Mouse (Mus musculus) midbrain, embryonic 13.5 days (tissue): Measurements from ENCODE around the gene Fam136a. TPM values are rescaled to one million over a fixed set of nuclear protein-coding genes. Genes with fewer than 3 reads are reported as not detected.
"Not testable (repeated sequence)": the region's sequence is repeated elsewhere in the genome, so short reads cannot be mapped to it uniquely, and the experiment has no call there.

Experiments used
- ATAC-seq: fragments of 200-750 bp; cut with Nextera tagmentation; 2 replicates; pipeline ENCODE4 v1.8.0; 2017; ENCODE audit warnings: mild to moderate bottlenecking, moderate TSS enrichment, moderate library complexity
- H3K27ac ChIP-seq: fragments of 300-500 bp; sonication (generic); 2 replicates; pipeline ENCODE4 v1.5.1; 2015; ENCODE audit warnings: inconsistent platforms, mild to moderate bottlenecking, moderate library complexity
- H3K27me3 ChIP-seq: fragments of 300-500 bp; sonication (generic); 2 replicates; pipeline ENCODE4 v1.6.1; 2015; ENCODE audit warnings: mild to moderate bottlenecking, inconsistent platforms
- H3K36me3 ChIP-seq: fragments of 300-500 bp; sonication (generic); 2 replicates; pipeline ENCODE4 v1.6.1; 2015; ENCODE audit warnings: mild to moderate bottlenecking, inconsistent platforms
- H3K4me1 ChIP-seq: fragments of 300-500 bp; sonication (generic); replicated peaks from 2 replicates; pipeline ENCODE4 v1.6.1; 2015; ENCODE audit warnings: inconsistent platforms
- H3K4me2 ChIP-seq: fragments of 300-500 bp; sonication (generic); replicated peaks from 2 replicates; pipeline ENCODE4 v1.6.1; 2015; ENCODE audit warnings: moderate library complexity, mild to moderate bottlenecking, inconsistent platforms
- H3K4me3 ChIP-seq: fragments of 300-500 bp; sonication (generic); replicated peaks from 2 replicates; pipeline ENCODE4 v1.5.1; 2015; ENCODE audit warnings: mild to moderate bottlenecking, inconsistent platforms
- H3K9ac ChIP-seq: fragments of 300-500 bp; sonication (generic); replicated peaks from 2 replicates; pipeline ENCODE4 v1.6.1; 2015; ENCODE audit warnings: mild to moderate bottlenecking, inconsistent platforms
- H3K9me3 ChIP-seq: fragments of 300-500 bp; sonication (generic); 2 replicates; pipeline ENCODE4 v1.6.1; 2016; ENCODE audit warnings: mild to moderate bottlenecking, inconsistent platforms
- WGBS: fragments of 180-500 bp; shearing (Covaris S2); methylation state at CpG from one replicate; pipeline ENCODE4 v1.1.7; 2015; 5-methylcytosine and 5-hydroxymethylcytosine counted together
- polyA plus RNA-seq: library from polyadenylated mRNA; unstranded; fragments of >200 nt; fragmentation: Nextera tagmentation; extraction: Ambion mirVana; gene quantifications from 2 replicates; pipeline ENCODE4 v1.2.1, GENCODE M21; 2015

The Fam136a gene
- polyA plus RNA-seq, 1 experiment from 2014 or later = 134 TPM

- Histone ChIP-seq H3K4me1 (peaks cover 39% of the 10 kb centered on the region), H3K4me3 (peak overlapping the region; percentile 83), H3K9me3 (no peaks in the 10 kb centered on the region), H3K9ac (peak overlapping the region; percentile 72), H3K27me3 (no peaks in the 10 kb centered on the region), H3K36me3 (peaks cover 18% of the 10 kb centered on the region; the same call in 1 of the 2 replicates), H3K4me2 (peak overlapping the region; percentile 63), H3K27ac (peak overlapping the region; percentile 94)
- ATAC-seq = no peak
- 57% methylated on average over 3 of the region's 3 CpGs for WGBS
Measured at GRCm38 (mm10) chr6:86370093-86370713, 4.8 kb downstream of the Fam136a start.

DNA sequence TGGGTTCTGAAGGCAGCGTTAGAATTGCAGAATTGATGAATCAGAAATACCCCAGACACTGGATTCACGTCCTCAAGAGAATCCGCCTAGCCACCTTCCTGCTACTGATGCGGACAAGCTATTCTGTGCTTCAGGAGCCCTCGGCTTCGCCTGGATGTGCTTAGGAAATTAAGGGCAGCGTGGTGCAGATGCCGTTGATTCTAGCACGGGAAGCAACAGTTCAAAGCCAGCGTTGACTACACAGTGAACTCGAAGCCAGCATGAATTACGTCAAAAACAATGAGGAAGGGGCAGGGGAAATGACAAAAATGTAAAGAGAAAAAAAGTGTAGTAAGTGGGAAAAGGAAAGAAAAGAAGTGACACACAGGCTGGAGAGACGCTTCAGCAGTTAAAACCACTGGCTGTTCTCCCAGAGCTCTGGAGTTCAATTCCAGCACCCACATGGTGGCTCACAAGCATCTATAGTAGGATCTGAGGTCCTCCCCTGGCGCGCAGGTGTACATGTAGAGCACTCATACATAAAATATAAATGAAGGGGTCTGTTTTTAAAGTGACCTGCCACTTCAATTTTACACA is 5.4 kb downstream of the Fam136a start, which contains the start of gene Snrpg:
Gene Snrpg (plus strand): TSS at position 541 of the 576 bp plus-strand sequence.
- H3K4me3 ChIP-seq = peak within 1 kb of the TSS; percentile 83
- 0 out of 2 replicates have a peak, but pooled peaks have one; percentile 2 for ATAC-seq
- H3K4me1 ChIP-seq = peaks cover 39% of the 10 kb centered on the region
- no peaks in the 10 kb centered on the region for H3K9me3 ChIP-seq
- peak within 1 kb of the TSS; percentile 97 for H3K4me2 ChIP-seq
- H3K27me3 ChIP-seq = no peaks in the 10 kb centered on the region
- H3K27ac ChIP-seq = peak within 1 kb of the TSS; percentile 94
- H3K36me3 ChIP-seq = peaks cover 20% of the 10 kb centered on the region; the same call in 1 of the 2 replicates
- WGBS = 14% methylated on average over 15 of the region's 15 CpGs
- H3K9ac ChIP-seq = peak within 1 kb of the TSS; percentile 87

GRCm38 (mm10) chr6:86371340-86371911 is 6.0 kb downstream of the Fam136a start:
- peak overlapping the region; percentile 97 for H3K4me2 ChIP-seq
- peak overlapping the region; percentile 87 for H3K9ac ChIP-seq
- H3K27ac ChIP-seq = peak overlapping the region; percentile 94
- ATAC-seq = peak; percentile 97
- no peaks in the 10 kb centered on the region for H3K27me3 ChIP-seq
- H3K4me3 ChIP-seq = peak overlapping the region; percentile 83
- under 1% methylated on average over 50 of the region's 50 CpGs for WGBS
- H3K4me1 ChIP-seq = peaks cover 34% of the 10 kb centered on the region
- H3K36me3 ChIP-seq = peaks cover 24% of the 10 kb centered on the region
- H3K9me3 ChIP-seq = no peaks in the 10 kb centered on the region

- ATAC-seq = no peak
- 5% methylated on average over 12 of the region's 12 CpGs for WGBS
- peak overlapping the region; percentile 83 for H3K4me3 ChIP-seq
Measured at GRCm38 (mm10) chr6:86371950-86372516, 6.6 kb downstream of the Fam136a start.

DNA sequence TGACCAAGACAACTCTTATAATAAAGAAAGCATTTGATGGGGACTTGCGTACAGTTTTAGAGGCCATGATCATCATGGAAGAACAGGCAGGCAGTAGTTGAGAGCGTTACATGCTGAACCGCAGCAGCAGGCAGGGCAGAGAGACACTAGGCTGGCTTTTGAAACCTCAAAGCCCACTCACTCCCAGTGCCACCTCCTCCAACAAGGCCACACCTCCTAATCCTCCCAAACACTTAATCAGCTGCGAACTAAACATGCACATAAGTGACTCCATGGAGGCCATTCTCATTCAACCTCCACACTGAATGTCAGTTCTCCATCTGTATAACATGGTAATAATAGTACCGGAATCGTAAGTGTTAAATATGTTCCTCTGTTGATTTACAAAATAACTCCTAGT is 8.1 kb downstream of the Fam136a start:
- peaks cover 26% of the 10 kb centered on the region for H3K4me1 ChIP-seq
- H3K27ac ChIP-seq = no peak overlapping the region
- WGBS = 90% methylated on average over 6 of the region's 6 CpGs
- no peak overlapping the region for H3K9ac ChIP-seq
- ATAC-seq = no peak
- H3K4me2 ChIP-seq = no peak overlapping the region
- H3K27me3 ChIP-seq = no peaks in the 10 kb centered on the region
- H3K4me3 ChIP-seq = no peak overlapping the region
- H3K36me3 ChIP-seq = peaks cover 39% of the 10 kb centered on the region
- H3K9me3 ChIP-seq = no peaks in the 10 kb centered on the region

More at GRCm38 (mm10) chr6:86371950-86372516, 6.6 kb downstream of the Fam136a start:
- Histone ChIP-seq H3K4me2 (peak overlapping the region; percentile 97), H3K36me3 (peaks cover 30% of the 10 kb centered on the region), H3K4me1 (peaks cover 28% of the 10 kb centered on the region), H3K27me3 (no peaks in the 10 kb centered on the region), H3K9me3 (no peaks in the 10 kb centered on the region), H3K27ac (peak overlapping the region; percentile 94), H3K9ac (peak overlapping the region; percentile 87)

- Histone ChIP-seq H3K36me3 (peaks cover 44% of the 10 kb centered on the region), H3K4me2 (no peak overlapping the region), H3K27me3 (no peaks in the 10 kb centered on the region), H3K9me3 (no peaks in the 10 kb centered on the region), H3K9ac (no peak overlapping the region), H3K4me3 (no peak overlapping the region), H3K27ac (no peak overlapping the region), H3K4me1 (peaks cover 3% of the 10 kb centered on the region)
- 90% methylated on average over 3 of the region's 3 CpGs for WGBS
- ATAC-seq = no peak
Measured at GRCm38 (mm10) chr6:86378341-86378740, 12.9 kb downstream of the Fam136a start.

DNA sequence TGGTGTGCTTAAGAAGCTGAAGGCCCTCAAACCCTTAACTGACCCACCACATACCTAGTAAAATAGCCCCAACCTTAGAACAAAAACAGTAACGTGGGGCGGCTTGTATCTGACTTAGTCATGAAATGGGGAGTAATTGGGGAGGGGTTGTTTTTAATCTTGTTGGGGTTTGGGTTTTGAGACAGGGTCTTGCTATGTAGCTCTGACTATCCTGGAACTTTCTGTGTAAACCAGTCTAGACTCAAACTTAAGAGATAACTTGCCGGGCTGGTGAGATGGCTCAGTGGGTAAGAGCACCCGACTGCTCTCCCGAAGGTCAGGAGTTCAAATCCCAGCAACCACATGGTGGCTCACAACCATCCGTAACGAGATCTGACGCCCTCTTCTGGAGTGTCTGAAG is 14.7 kb downstream of the Fam136a start:
- not testable (repeated sequence) for H3K9ac ChIP-seq, H3K4me2 ChIP-seq, H3K4me3 ChIP-seq, H3K4me1 ChIP-seq, H3K9me3 ChIP-seq, H3K27ac ChIP-seq, ATAC-seq, H3K27me3 ChIP-seq
- WGBS = 83% methylated on average over 8 of the region's 8 CpGs
- H3K36me3 ChIP-seq = peaks cover 48% of the 10 kb centered on the region

DNA sequence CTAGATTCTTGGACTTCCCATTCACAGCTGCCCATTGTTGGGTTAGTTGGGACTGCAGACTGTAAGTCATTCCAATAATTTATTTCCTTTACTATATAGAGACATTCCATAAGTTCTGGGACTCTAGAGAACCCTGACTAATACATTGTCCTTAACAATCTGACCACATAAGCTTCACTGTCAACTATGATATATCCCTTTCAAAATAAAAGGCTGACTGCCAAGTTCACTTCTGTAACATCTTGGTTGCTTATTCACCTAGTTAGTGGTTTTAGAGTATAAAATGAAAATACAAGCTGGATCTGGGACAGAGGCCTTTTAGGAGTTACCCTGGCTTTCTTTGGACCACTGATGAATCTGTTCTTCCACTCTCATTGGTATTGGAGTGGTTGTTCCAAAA is 17.1 kb downstream of the Fam136a start:
- ATAC-seq = no peak
- H3K27ac ChIP-seq = no peak overlapping the region
- H3K36me3 ChIP-seq = peaks cover 51% of the 10 kb centered on the region
- H3K4me2 ChIP-seq = no peak overlapping the region
- H3K9me3 ChIP-seq = no peaks in the 10 kb centered on the region
- no peaks in the 10 kb centered on the region for H3K27me3 ChIP-seq
- H3K9ac ChIP-seq = no peak overlapping the region
- no peak overlapping the region for H3K4me3 ChIP-seq
- 0 out of 2 replicates have a peak, but pooled peaks cover 3% of the 10 kb centered on the region for H3K4me1 ChIP-seq

- Histone ChIP-seq H3K4me3 (no peak overlapping the region), H3K27me3 (no peaks in the 10 kb centered on the region), H3K4me1 (0 out of 2 replicates have a peak, but pooled peaks cover 3% of the 10 kb centered on the region), H3K36me3 (peaks cover 51% of the 10 kb centered on the region), H3K9ac (no peak overlapping the region), H3K4me2 (no peak overlapping the region), H3K27ac (no peak overlapping the region), H3K9me3 (no peaks in the 10 kb centered on the region)
- 46% methylated on average over 16 of the region's 16 CpGs for WGBS
- ATAC-seq = no peak
Measured at GRCm38 (mm10) chr6:86383370-86383769, 17.9 kb downstream of the Fam136a start.

- Histone ChIP-seq H3K27ac (no peak overlapping the region), H3K9me3 (no peaks in the 10 kb centered on the region), H3K4me3 (no peak overlapping the region), H3K4me2 (no peak overlapping the region), H3K4me1 (0 out of 2 replicates have a peak, but pooled peaks cover 3% of the 10 kb centered on the region), H3K27me3 (no peaks in the 10 kb centered on the region), H3K36me3 (peaks cover 51% of the 10 kb centered on the region), H3K9ac (no peak overlapping the region)
- 74% methylated on average over 4 of the region's 4 CpGs for WGBS
- no peak for ATAC-seq
Measured at GRCm38 (mm10) chr6:86384692-86385091, 19.2 kb downstream of the Fam136a start.

DNA sequence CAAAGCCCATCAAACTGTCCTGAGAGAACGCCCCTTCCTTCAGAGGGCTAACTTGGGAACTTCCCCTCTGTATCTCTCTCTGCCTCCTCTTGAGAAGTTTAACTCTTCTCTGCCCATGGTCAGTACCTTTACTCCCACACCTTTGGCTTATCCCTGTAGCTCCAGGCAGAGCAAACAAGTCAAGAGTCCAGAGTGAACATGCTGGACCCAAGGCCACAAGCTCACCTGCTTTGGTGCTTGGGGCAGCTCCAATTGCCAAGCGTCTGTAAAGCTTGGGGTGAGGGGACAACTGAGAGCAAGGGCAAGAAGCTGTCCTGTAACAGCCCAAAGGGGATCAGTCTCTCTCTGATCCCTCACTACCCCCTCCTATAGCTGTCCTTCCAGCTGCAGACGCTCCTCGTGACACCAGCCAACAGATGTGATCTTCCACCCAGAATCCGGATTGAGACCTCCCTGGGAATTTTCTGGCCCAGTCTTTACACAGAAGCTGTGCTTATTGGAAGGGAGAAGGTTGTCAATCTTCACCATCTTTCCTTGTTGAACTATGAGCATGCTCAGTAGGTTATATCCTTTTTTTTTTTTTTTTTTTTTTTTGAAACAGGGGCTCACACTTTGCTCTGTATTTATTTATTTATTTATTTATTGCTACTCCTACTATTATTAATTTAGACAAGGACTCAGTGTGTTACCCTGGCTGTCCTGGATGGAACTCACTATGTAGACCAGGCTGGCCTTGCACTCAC is 20.1 kb downstream of the Fam136a start:
- H3K36me3 ChIP-seq = peaks cover 55% of the 10 kb centered on the region
- no peak overlapping the region for H3K9ac ChIP-seq
- H3K9me3 ChIP-seq = no peaks in the 10 kb centered on the region
- H3K4me1 ChIP-seq = 0 out of 2 replicates have a peak, but pooled peaks cover 3% of the 10 kb centered on the region
- no peak overlapping the region for H3K4me3 ChIP-seq
- no peak overlapping the region for H3K27ac ChIP-seq
- no peaks in the 10 kb centered on the region for H3K27me3 ChIP-seq
- 87% methylated on average over 5 of the region's 5 CpGs for WGBS
- no peak for ATAC-seq
- H3K4me2 ChIP-seq = no peak overlapping the region
